Mouse (Mus musculus): ENCODE measurements at regions not wholly inside any gene's neighbourhood (a gene's known extent, or its start where the extent isn't known, plus 50 kb on each side); places are given as distances from the start of the nearest gene placed in this dataset.

- TF ChIP-seq POLR2A (IDR thresholded peaks at IDR 0.05; ENCODE audit: low read depth, low read length) (no peak), CTCF (IDR thresholded peaks at IDR 0.05; ENCODE audit: extremely low read depth, insufficient read depth, insufficient read length, insufficient replicate concordance) (no peak)
Observed at GRCm38 (mm10) chr11:45782435-45782834, 69.4 kb upstream of the Clint1 start.

All from spleen, adult 2 months (tissue).